Mouse (Mus musculus) embryonic stem cell, embryonic (primary cell): ENCODE measurements around the gene Sprr2j-ps.

Experiments used
- CTCF ChIA-PET, 4 experiments: fragments of 300-600 bp in 2 of 4; fragments of 350-600 bp in 2 of 4; sonication (Branson Sonifier 250); formaldehyde crosslinking; loops; one replicate each; lab custom pipeline; 2022; ENCODE audit warnings: inconsistent platforms in 2 of 4; lab: Charles Lee
- POLR2A ChIA-PET, 4 experiments: fragments of 300-600 bp in 2 of 4; fragments of 350-600 bp in 2 of 4; sonication (Branson Sonifier 250); formaldehyde crosslinking; loops; one replicate each; lab custom pipeline; 2022; ENCODE audit warnings: antibody characterized with exemption in 4 of 4, inconsistent platforms in 1 of 4; lab: Charles Lee

Sprr2j-ps gene

DNA sequence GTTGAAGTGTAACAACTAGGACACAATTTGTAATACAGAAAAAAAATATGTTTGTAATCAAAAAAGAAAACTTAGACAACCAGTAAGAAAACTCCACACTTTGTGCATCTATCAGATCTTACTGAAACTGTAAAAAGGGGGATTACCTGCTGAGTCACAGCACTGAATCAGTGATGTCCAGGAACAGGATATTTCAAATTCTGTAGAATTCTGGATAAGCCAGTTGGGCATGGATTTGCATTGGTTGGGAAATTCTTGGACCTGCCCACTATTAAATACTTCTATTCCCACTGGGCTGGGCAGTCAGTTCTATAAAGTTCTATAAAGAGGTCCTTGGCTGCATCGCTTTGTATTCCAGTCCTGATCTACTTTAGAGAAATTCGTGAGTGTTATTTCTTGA lies at the start of gene Sprr2j-ps:
Gene Sprr2j-ps, plus strand, starts transcription at position 301 of the 400 bp plus-strand sequence.
- POLR2A ChIA-PET, result no interaction called here

DNA sequence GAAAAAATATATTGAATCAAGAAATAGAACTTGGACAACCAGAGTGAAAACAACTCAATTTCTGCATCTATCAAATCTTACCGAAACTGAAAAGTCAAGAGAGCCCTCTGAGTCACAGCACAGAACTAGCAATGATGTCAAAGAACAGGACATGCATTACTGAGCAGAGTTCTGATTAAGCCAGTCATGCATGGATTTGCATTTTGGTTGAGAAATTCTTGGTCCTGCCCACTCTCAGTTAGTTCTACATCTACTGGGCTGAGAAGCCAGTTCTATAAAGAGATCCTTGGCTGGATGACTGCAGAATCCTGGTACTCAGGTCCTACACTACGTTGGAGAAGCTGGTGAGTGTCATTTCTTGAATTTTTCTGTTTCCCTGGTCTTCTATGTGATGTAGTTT lies 44.3 kb upstream of the Sprr2j-ps start:
- POLR2A ChIA-PET, result no interaction called here

More for the DNA sequence above, at the start of gene Sprr2j-ps:
- CTCF ChIA-PET, result interaction anchor here in 1 of 4 experiments (0.6 kb wide), 1 partner anchor 300 kb away, joined by 4 read pairs; no protein-coding TSS in a partner anchor

DNA sequence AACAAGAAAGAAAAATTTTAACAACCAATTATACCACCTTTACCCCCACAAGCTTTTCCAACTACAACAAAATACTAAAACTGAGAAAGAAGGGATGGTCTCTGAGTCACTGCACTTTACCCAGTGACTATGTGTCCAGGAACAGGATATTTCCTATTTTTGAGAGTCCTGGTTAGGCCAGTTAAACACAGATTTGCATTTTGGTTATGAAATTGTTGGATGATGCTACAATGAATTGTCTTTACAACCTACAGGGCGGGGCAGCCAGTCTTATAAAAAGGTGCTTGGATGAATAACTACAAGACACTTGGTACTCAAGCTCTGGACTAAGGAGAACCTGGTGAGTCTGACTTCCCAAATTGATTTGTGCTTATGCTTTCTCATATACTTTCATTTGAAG lies 32.5 kb upstream of the Sprr2j-ps start, which contains the start of gene Sprr2h:
Gene Sprr2h, plus strand, starts transcription at position 301 of the 400 bp plus-strand sequence.
- POLR2A ChIA-PET, result no interaction called here
- CTCF ChIA-PET, result no interaction called here

More for the DNA sequence above, 44.3 kb upstream of the Sprr2j-ps start:
- CTCF ChIA-PET, result no interaction called here

DNA sequence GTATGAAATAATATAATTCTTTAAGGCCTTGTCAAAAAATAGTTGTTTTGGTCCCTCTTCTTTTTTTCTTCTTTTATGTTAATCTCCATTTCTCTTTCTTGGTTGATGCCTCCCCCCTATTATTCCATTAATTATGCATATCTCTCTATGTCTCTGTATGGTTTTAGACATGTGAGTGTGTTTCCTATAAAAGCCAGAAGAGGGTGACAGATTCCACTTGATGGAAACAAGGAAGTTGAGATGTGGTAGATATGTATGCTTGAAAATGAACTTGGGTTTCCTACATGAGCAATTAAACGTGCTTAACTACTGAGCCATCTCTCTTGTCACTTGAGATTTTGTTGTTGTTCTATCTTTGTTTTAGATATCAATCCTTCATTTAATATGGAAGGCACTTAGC lies 23.6 kb upstream of the Sprr2j-ps start:
- ChIA-PET POLR2A (no interaction called here), CTCF (no interaction called here)

DNA sequence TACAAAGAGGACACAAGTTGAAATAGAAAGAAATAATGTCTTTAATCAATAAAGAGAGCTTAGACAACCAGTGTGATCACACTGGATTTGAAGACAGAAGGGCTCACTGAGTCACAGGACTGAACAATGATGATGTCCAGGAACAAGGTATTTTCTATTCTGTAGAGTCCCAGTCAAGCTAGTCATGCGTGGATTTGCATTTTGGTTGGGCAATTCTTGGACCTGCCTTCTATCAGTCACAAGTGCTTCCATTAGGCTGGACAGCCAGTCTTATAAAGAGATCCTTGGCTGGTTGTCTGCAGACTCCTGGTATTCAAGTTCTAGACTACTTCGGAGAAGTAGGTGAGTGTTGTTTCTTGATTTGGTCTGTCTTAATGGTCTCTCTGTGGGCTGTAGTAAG lies 10.2 kb upstream of the Sprr2j-ps start, which contains the start of gene Sprr2i:
Gene Sprr2i, plus strand, starts transcription at position 301 of the 400 bp plus-strand sequence.
- ChIA-PET CTCF (no interaction called here), POLR2A (no interaction called here)

DNA sequence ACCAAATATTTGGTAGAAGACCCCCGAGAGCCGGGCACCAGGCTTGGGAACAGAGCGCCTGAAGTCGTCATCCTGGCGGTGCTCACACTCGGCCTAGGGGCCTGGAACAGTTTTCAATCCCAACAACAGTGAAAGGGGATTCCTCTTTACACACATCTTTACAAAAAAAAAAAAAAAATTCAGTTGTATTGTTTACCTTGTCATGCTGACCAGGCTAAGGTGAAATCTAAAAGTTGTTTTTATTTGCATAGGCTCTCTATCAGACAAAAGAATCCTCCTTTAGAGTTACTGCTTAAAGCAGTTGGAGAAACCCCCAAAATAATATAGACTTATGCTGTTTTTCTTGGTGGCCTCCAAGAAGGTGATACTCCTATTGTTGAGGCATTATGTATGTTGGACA lies 11.4 kb downstream of the Sprr2j-ps start, which contains the start of gene Gm9774:
Gene Gm9774, minus strand, starts transcription at position 101 of the 400 bp plus-strand sequence.
- ChIA-PET CTCF (no interaction called here), POLR2A (no interaction called here)

DNA sequence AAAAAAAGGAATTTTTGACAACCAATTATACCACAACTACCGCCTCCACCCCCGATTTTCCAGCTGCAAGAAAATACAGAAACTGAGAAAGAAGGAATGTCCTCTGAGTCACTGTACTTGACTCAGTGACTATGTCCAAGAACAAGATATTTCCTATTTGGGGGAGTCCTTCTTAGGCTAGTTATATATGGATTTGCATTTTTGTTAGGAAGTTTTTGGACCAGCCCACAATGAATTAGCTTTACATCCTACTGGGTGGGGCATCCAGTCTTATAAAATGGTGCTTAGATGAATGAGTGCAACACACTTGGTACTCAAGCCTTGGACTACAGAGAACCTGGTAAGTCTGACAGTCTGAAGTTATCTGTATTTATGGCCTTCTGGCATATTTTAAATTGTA lies 14.4 kb downstream of the Sprr2j-ps start, which contains the start of gene Sprr2k:
Gene Sprr2k, plus strand, starts transcription at position 301 of the 400 bp plus-strand sequence.
- POLR2A ChIA-PET, result interaction anchor here in 1 of 4 experiments (0.7 kb wide), 1 partner anchor 9 kb away, joined by 3 read pairs; no protein-coding TSS in a partner anchor

DNA sequence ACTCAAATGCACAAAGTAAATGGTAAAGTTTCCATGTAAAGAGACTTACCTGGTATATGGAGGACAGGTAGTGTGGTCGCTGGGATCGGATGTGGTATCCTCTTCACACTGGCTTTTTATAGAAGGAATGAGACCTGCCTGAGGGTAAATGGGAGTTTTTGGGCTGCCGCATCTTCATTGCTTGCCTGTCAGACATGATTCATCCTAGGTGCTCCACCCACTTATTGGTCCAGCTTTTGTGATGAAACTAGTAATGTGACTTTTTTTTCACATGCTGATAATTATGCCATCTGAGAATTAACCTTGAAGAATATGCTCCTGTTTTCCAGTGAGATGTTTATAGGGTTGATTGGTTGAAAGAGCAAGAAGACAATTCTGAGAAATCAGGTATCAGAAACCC lies 20.8 kb downstream of the Sprr2j-ps start, which contains the start of gene Sprr1b:
Gene Sprr1b, minus strand, starts transcription at position 101 of the 400 bp plus-strand sequence.
- CTCF ChIA-PET, result no interaction called here
- POLR2A ChIA-PET, result no interaction called here

More for the DNA sequence above, 14.4 kb downstream of the Sprr2j-ps start, which contains the start of gene Sprr2k:
- CTCF ChIA-PET, result no interaction called here

DNA sequence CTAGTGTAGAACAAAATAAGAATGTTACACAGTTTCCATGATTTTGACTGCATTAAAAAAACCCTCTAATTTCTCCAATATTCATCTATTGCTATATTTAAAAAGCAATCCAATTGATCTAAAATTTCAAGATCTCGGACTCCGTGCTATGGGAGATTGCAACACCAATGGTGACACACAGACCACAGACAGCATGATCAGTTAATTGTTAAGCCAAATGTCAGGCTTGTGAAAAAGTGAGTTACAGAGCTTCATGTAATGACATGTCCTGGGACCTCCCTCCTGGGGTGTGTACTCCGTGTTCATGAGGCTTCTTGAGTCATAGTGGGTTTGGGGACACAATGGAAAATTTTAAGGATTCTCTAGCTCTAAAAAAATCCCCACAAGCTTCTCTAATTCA lies 22.3 kb downstream of the Sprr2j-ps start:
- ChIA-PET POLR2A (no interaction called here), CTCF (no interaction called here)

DNA sequence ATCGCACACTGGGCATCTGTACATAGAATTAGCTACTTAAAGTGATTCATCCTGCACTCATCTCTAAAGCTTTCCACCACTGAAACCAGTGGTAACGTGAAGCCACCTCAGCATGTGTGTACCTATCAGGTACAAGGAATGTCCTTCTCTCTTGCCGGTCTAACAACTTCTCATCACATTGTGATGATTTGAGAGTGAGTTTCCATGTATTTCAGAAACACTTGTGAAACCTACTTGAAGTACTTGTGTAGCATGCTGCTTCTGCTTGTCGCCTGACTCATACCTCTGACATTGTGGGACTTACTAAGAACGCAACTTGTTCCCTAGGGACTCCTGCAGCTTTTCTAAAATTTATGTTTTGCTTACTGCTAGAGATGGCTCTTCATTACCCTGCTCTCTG lies 37.3 kb downstream of the Sprr2j-ps start:
- CTCF ChIA-PET, result no interaction called here
- POLR2A ChIA-PET, result no interaction called here

DNA sequence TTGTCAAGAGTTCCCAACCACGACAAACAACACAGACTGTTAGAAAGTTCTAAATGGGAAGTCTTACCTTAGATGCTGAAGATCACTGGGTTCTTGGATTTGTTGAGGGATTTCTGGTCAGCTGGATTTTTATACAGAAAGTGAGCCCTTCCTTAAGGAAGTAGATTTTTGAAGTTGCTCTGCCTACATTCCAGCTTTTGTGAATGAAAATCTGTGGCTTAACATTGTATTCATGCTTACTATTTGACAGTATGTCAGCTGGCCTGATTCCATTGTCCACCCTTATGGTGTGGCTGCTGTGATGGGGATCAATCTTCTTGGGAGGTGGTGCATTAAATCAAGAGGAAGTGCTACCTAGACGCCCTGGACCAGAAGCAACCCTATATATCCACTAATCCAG lies 40.7 kb downstream of the Sprr2j-ps start, which contains the start of gene Sprr3:
Gene Sprr3, minus strand, starts transcription at position 101 of the 400 bp plus-strand sequence.
- ChIA-PET CTCF (no interaction called here), POLR2A (no interaction called here)

DNA sequence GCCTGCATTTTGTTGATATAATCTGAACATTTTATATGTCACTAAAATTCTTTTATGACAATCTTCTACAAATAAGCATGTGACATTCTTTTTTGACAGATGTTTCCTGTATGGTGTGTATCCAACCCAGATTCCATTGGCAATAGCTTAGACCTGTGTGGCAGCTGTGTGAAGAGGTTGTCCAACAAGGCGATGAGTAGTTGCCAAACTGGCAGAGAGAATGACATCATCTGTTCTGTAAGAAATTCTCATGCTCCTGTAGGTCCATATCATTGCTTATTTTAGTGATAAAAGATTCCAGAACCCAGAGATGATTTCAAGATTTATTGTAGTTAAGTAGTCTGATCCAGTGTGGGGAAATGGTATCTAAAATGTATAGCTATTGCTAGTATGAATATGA lies 48.7 kb downstream of the Sprr2j-ps start:
- ChIA-PET CTCF (no interaction called here), POLR2A (no interaction called here)

DNA sequence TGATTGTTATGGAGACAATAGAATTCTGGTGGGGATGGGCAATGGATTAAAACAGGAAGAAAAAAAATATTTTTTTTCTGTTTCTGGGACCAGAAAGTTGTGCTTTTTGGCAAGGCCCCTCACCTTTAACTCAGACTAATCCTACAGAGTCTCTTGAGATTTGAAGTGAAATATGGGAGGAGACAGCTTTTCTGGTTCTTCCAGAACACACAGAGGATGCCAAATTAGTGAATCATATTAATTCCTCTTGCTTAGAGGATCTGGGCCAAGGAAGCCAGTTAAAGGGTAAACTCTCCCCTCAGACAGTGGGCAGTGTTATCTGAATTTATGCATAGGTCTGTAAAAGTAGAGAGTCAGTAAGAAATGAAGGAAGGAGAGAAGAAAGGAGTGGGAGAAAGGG lies 49.5 kb downstream of the Sprr2j-ps start:
- POLR2A ChIA-PET, result no interaction called here
- CTCF ChIA-PET, result no interaction called here
